Mouse (Mus musculus) testis, postnatal 14 days (tissue): ENCODE results near the gene Tmc3.

Experiments used
- DNase-seq: peaks from one replicate; pipeline ENCODE4 v3.0.0; 2021; ENCODE audit warnings: low spot score

Tmc3 gene

DNA sequence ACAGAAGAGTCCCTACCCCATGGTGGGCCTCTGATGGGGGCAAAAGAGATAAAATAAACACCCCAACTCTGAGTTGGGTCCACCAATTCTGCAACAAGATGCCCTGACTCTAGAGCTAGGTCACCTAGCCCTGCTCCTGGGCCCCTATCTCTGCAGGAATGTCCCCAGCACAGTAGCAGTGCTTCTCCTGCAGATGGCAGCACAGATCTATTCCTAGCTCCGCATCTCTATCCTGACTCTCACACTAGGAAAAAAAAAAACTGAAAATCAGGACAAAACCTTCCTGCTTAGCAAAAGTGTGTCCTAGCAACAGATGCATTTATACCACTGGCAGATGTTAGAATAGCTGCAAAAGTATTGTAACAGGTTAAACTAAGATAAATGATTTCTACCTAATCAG is 84.0 kb downstream of the Tmc3 start:
- DNase-seq, result no peak

- DNase-seq, result no peak
Observed at GRCm38 (mm10) chr7:83671573-83671972, 86.8 kb downstream of the Tmc3 start.
